Mouse (Mus musculus): ENCODE results near the gene Hdac1.

GRCm38 (mm10) chr4:129516925-129517324 lies 25.6 kb downstream of the Hdac1 start:
- no peak for TF ChIP-seq CTCF (IDR thresholded peaks at IDR 0.05; ENCODE audit: control insufficient read depth, insufficient read depth, insufficient read length)
- no peak for TF ChIP-seq USF1 (IDR thresholded peaks at IDR 0.05; ENCODE audit: low read depth)
- TF ChIP-seq MAX (IDR thresholded peaks at IDR 0.05), result no peak
- TF ChIP-seq CEBPB (IDR thresholded peaks at IDR 0.05; ENCODE audit: low read depth), result no peak
